Mouse (Mus musculus) embryo, embryonic 11.5 days (tissue): ENCODE results near the gene Rabep1.
"Not testable (repeated sequence)": the region's sequence is repeated elsewhere in the genome, so short reads cannot be mapped to it uniquely, and the experiment has no call there.

Experiments used
- DNase-seq: peaks from one replicate; pipeline ENCODE4 v3.0.0-alpha.2; 2012; ENCODE audit warnings: low read depth, low spot score

Gene Rabep1

GRCm38 (mm10) chr11:70891616-70892015, 47.0 kb downstream of the Rabep1 start:
- no peak for DNase-seq

GRCm38 (mm10) chr11:70897680-70898079, 53.1 kb downstream of the Rabep1 start:
- no peak for DNase-seq

- not testable (repeated sequence) for DNase-seq
These were observed 53.6 kb downstream of the Rabep1 start for GRCm38 (mm10) chr11:70898182-70898581.

- DNase-seq: no peak
These were observed 62.1 kb downstream of the Rabep1 start for GRCm38 (mm10) chr11:70906681-70907080.

- DNase-seq: no peak
These were observed 66.7 kb downstream of the Rabep1 start for GRCm38 (mm10) chr11:70911323-70911722.

- DNase-seq: no peak
These were observed 67.3 kb downstream of the Rabep1 start for GRCm38 (mm10) chr11:70911920-70912319.

- DNase-seq: no peak
These were observed 73.3 kb downstream of the Rabep1 start for GRCm38 (mm10) chr11:70917896-70918295.

- DNase-seq: no peak
These were observed 74.9 kb downstream of the Rabep1 start for GRCm38 (mm10) chr11:70919524-70919923.

GRCm38 (mm10) chr11:70931461-70931860, 86.9 kb downstream of the Rabep1 start:
- DNase-seq: no peak

- DNase-seq: no peak
These were observed 90.7 kb downstream of the Rabep1 start for GRCm38 (mm10) chr11:70935316-70935715.

- DNase-seq: no peak
These were observed 98.0 kb downstream of the Rabep1 start for GRCm38 (mm10) chr11:70942596-70942995.

- DNase-seq: no peak
These were observed 99.1 kb downstream of the Rabep1 start for GRCm38 (mm10) chr11:70943651-70944050.

GRCm38 (mm10) chr11:70944935-70945817, 100.6 kb downstream of the Rabep1 start:
- no peak for DNase-seq

- DNase-seq: no peak
These were observed 110.1 kb downstream of the Rabep1 start for GRCm38 (mm10) chr11:70954711-70955110.

- DNase-seq: no peak
These were observed 116.4 kb downstream of the Rabep1 start for GRCm38 (mm10) chr11:70960786-70961554.

- DNase-seq: no peak
These were observed 119.8 kb downstream of the Rabep1 start for GRCm38 (mm10) chr11:70964222-70964907.

- DNase-seq: peak; percentile 4
These were observed 124.8 kb downstream of the Rabep1 start for GRCm38 (mm10) chr11:70969271-70969794.

- peak; percentile 91 for DNase-seq
These were observed 125.4 kb downstream of the Rabep1 start, which contains the start of the genes Nup88 and Rpain for GRCm38 (mm10) chr11:70969821-70970559. TSS of gene Nup88 (minus strand) at chr11:70969973. TSS of gene Rpain (plus strand) at chr11:70970213.

GRCm38 (mm10) chr11:70970560-70971540, 126.3 kb downstream of the Rabep1 start:
- peak; percentile 13 for DNase-seq

- no peak for DNase-seq
These were observed 128.0 kb downstream of the Rabep1 start for GRCm38 (mm10) chr11:70972586-70972985.
